Mouse (Mus musculus) forebrain, embryonic 14.5 days (tissue): ENCODE data around the gene Olfr560. TPM values are rescaled to one million over a fixed set of nuclear protein-coding genes. Genes with fewer than 3 reads are reported as not detected.

Experiments used
- polyA plus RNA-seq: library from polyadenylated mRNA; unstranded; fragments of >200 nt; fragmentation: Nextera tagmentation; extraction: Ambion mirVana; gene quantifications from 2 replicates; pipeline ENCODE4 v1.2.1, GENCODE M21; 2014

The Olfr560 gene
- polyA plus RNA-seq, 1 experiment from 2014 or later, result not detected

Other genes starting within 250 kb of the Olfr560 start
- gene Olfr547, start 224.6 kb downstream of the Olfr560 start, polyA plus RNA-seq, result not detected in 2 replicates
- not detected in 2 replicates for gene Olfr548-ps1, start 218.5 kb downstream of the Olfr560 start, polyA plus RNA-seq
- not detected in 2 replicates for gene Olfr549, start 209.5 kb downstream of the Olfr560 start, polyA plus RNA-seq
- not detected in 2 replicates for gene Trim21, start 193.9 kb downstream of the Olfr560 start, polyA plus RNA-seq
- gene Olfr550, start 187.9 kb downstream of the Olfr560 start, polyA plus RNA-seq, result not detected in 2 replicates
- not detected in 2 replicates for gene Olfr551, start 167.5 kb downstream of the Olfr560 start, polyA plus RNA-seq
- not detected in 2 replicates for gene Olfr552, start 161.6 kb downstream of the Olfr560 start, polyA plus RNA-seq
- gene Olfr553, start 141.1 kb downstream of the Olfr560 start, polyA plus RNA-seq, result not detected in 2 replicates
- not detected in 2 replicates for gene Olfr554, start 120.9 kb downstream of the Olfr560 start, polyA plus RNA-seq
- gene Olfr555, start 100.5 kb downstream of the Olfr560 start, polyA plus RNA-seq, result not detected in 2 replicates
- not detected in 2 replicates for gene Olfr556, start 94.5 kb downstream of the Olfr560 start, polyA plus RNA-seq
- 4.4 and 5.8 TPM in 2 replicates for gene Trim68, start 72.0 kb downstream of the Olfr560 start, polyA plus RNA-seq
- not detected in 2 replicates for gene Olfr557, start 63.5 kb downstream of the Olfr560 start, polyA plus RNA-seq
- not detected in 2 replicates for gene Olfr558, start 57.2 kb downstream of the Olfr560 start, polyA plus RNA-seq
- not detected in 2 replicates for gene Olfr33, start 40.3 kb downstream of the Olfr560 start, polyA plus RNA-seq
- gene Olfr559, start 31.9 kb downstream of the Olfr560 start, polyA plus RNA-seq, result not detected in 2 replicates
- 0.06 TPM in 1 of 2 replicates, not detected in the other for gene Olfr78, start 105 bp upstream of the Olfr560 start, polyA plus RNA-seq
- not detected in 2 replicates for gene Olfr561, start 11.9 kb upstream of the Olfr560 start, polyA plus RNA-seq
- not detected in 2 replicates for gene Olfr564, start 44.1 kb upstream of the Olfr560 start, polyA plus RNA-seq
- gene Olfr566, start 99.4 kb upstream of the Olfr560 start, polyA plus RNA-seq, result not detected in 2 replicates
- not detected in 2 replicates for gene Olfr568, start 117.8 kb upstream of the Olfr560 start, polyA plus RNA-seq
- not detected in 2 replicates for gene Olfr569, start 131.5 kb upstream of the Olfr560 start, polyA plus RNA-seq
- 0.15 TPM in 1 of 2 replicates, not detected in the other for gene Olfr570, start 135.2 kb upstream of the Olfr560 start, polyA plus RNA-seq
- gene Olfr571, start 158.2 kb upstream of the Olfr560 start, polyA plus RNA-seq, result not detected in 2 replicates
- not detected in 2 replicates for gene Olfr572, start 165.0 kb upstream of the Olfr560 start, polyA plus RNA-seq
- not detected in 2 replicates for gene Olfr573-ps1, start 183.2 kb upstream of the Olfr560 start, polyA plus RNA-seq
- gene Olfr574, start 189.1 kb upstream of the Olfr560 start, polyA plus RNA-seq, result not detected in 2 replicates
- gene Olfr575, start 199.4 kb upstream of the Olfr560 start, polyA plus RNA-seq, result not detected in 2 replicates
- not detected in 2 replicates for gene Olfr576, start 203.3 kb upstream of the Olfr560 start, polyA plus RNA-seq
- not detected in 2 replicates for gene Olfr577, start 216.6 kb upstream of the Olfr560 start, polyA plus RNA-seq
- not detected in 2 replicates for gene Olfr578, start 230.0 kb upstream of the Olfr560 start, polyA plus RNA-seq